ENCODE assay signal across 29 mouse cellular contexts in the genomic region with DNA sequence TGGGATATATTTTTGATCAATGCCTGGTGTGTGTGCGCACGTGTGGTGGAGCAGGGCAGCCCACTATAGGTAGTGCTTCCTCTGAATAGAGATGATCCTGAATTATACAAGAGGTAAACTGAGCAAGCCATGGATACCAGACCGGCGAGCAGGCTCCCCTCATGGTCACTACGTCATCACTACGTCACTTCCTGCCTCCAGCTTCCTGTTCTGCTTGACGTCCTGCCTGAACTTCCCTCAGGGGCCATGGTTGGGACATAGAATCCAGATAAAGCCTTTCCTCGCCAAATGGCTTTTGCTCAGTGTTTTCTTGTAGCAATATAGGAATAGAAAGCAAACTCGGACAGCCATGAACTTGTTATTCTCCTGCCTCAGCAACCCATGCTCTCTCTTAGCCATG. TPM values are rescaled to one million over a fixed set of nuclear protein-coding genes. Genes with fewer than 3 reads are reported as not detected.
DNase-seq lines count a peak whose midpoint lies in the region; ATAC-seq and TF ChIP-seq lines count a peak whose summit lies in the region.
"Had no signal": no experiment of that assay in that cellular context is flagged by ENCODE, and none has a peak within 500 bp of the region (broad histone marks: within the 10 kb centered on the region; RNA-seq: fewer than 3 reads in every experiment).

No protein-coding gene starts in this region.

- H3K27ac ChIP-seq in liver, embryonic 11.5 days (ENCODE audit: low read depth, low read length), result no peak overlapping the region
- H3K27ac ChIP-seq in liver, postnatal 0 days (ENCODE audit: low read depth), result no peak overlapping the region
- no peak overlapping the region for H3K27ac ChIP-seq in heart, embryonic 12.5 days (ENCODE audit: poor library complexity, severe bottlenecking)
- H3K27ac ChIP-seq: heart, embryonic 10.5 days; hindbrain, embryonic 13.5 days; kidney, embryonic 15.5 days; limb, embryonic 13.5 days; liver, embryonic 12.5 days; macrophage; midbrain, embryonic 12.5 days; neural tube, embryonic 15.5 days; stomach, postnatal 0 days had no signal

- no peak for TF ChIP-seq EP300 in liver, postnatal 0 days (IDR thresholded peaks at IDR 0.05; ENCODE audit: low read depth)

- peaks cover 22% of the 10 kb centered on the region for H3K4me1 ChIP-seq in liver, embryonic 11.5 days (replicated peaks; ENCODE audit: control insufficient read depth, insufficient read depth, low read length)
- peaks cover 3% of the 10 kb centered on the region; the same call in 1 of the 2 replicates for H3K4me1 ChIP-seq in liver, postnatal 0 days (ENCODE audit: insufficient read depth)
- peaks cover 7% of the 10 kb centered on the region; the same call in 1 of the 2 replicates for H3K4me1 ChIP-seq in heart, embryonic 12.5 days (replicated peaks)
- H3K4me1 ChIP-seq: kidney, embryonic 15.5 days; limb, embryonic 13.5 days; midbrain, embryonic 12.5 days had no signal

- no peak for ATAC-seq in liver, embryonic 11.5 days (replicated peaks; ENCODE audit: low FRiP score)
- ATAC-seq in liver, postnatal 0 days, result no peak
- ATAC-seq in inflammation-experienced regulatory T-cells, adult 6 months, result peak; percentile 15
- ATAC-seq in heart, embryonic 12.5 days (ENCODE audit: insufficient number of reproducible peaks, low FRiP score), result no peak
- ATAC-seq: forebrain, embryonic 16.5 days; liver, embryonic 12.5 days; lung, postnatal 0 days had no signal

- WGBS in liver, embryonic 11.5 days, result 74% methylated on average over 9 of the region's 9 CpGs
- WGBS in liver, postnatal 0 days (ENCODE audit: insufficient replicate concordance), result 52% methylated on average over 9 of the region's 9 CpGs
- WGBS in heart, embryonic 12.5 days, result 75% methylated on average over 9 of the region's 9 CpGs

- H3K9ac ChIP-seq in liver, embryonic 11.5 days (ENCODE audit: low read depth, low read length), result no peak overlapping the region
- no peak overlapping the region for H3K9ac ChIP-seq in liver, postnatal 0 days (replicated peaks)
- H3K9ac ChIP-seq in heart, embryonic 12.5 days, result no peak overlapping the region
- H3K9ac ChIP-seq: hindbrain, embryonic 13.5 days; kidney, embryonic 15.5 days; limb, embryonic 13.5 days; liver, embryonic 12.5 days; midbrain, embryonic 12.5 days; neural tube, embryonic 15.5 days had no signal

- peak; percentile 25 for DNase-seq in liver, embryonic 11.5 days (ENCODE audit: low spot score)
- DNase-seq in liver, postnatal 0 days, result no peak
- peak; percentile 74 for DNase-seq in CD4-positive, CD25-positive, alpha-beta regulatory T cell, adult 2 months (ENCODE audit: low read depth, low spot score)
- DNase-seq in naive thymus-derived CD4-positive, alpha-beta T cell, adult 2 months (ENCODE audit: low read depth), result peak; percentile 69
- DNase-seq in lung, postnatal 10 days, result no peak
- DNase-seq: adrenal gland, adult 2 months; adrenal gland, postnatal 36 days; cerebellum, adult 18-20 months; cerebellum, postnatal 10 days; heart, postnatal 36 days; kidney, adult 18-20 months; kidney, postnatal 25 days; lung, adult 18-20 months; retina, postnatal 1 day; right cerebral cortex, postnatal 25 days had no signal

- no peaks in the 10 kb centered on the region for H3K36me3 ChIP-seq in liver, embryonic 11.5 days (ENCODE audit: control insufficient read depth, insufficient read depth, low read length)
- no peaks in the 10 kb centered on the region for H3K36me3 ChIP-seq in liver, postnatal 0 days (replicated peaks; ENCODE audit: insufficient read depth, low read length)
- no peaks in the 10 kb centered on the region for H3K36me3 ChIP-seq in heart, embryonic 12.5 days
- H3K36me3 ChIP-seq: heart, embryonic 10.5 days; hindbrain, embryonic 13.5 days; kidney, embryonic 15.5 days; limb, embryonic 13.5 days; liver, embryonic 12.5 days; midbrain, embryonic 12.5 days; neural tube, embryonic 15.5 days had no signal

- TF ChIP-seq CTCF in liver, postnatal 0 days (IDR thresholded peaks at IDR 0.05; ENCODE audit: low read depth), result no peak

- no peaks in the 10 kb centered on the region for H3K27me3 ChIP-seq in liver, embryonic 11.5 days (replicated peaks; ENCODE audit: control insufficient read depth, insufficient read depth, low read length)
- no peaks in the 10 kb centered on the region for H3K27me3 ChIP-seq in liver, postnatal 0 days (ENCODE audit: insufficient read depth, low read length)
- H3K27me3 ChIP-seq in heart, embryonic 12.5 days (replicated peaks), result no peaks in the 10 kb centered on the region
- H3K27me3 ChIP-seq: hindbrain, embryonic 13.5 days; kidney, embryonic 15.5 days; limb, embryonic 13.5 days; liver, embryonic 12.5 days; midbrain, embryonic 12.5 days; neural tube, embryonic 15.5 days had no signal

- H3K9me3 ChIP-seq in liver, embryonic 11.5 days (ENCODE audit: control insufficient read depth, low read length), result no peaks in the 10 kb centered on the region
- no peaks in the 10 kb centered on the region for H3K9me3 ChIP-seq in liver, postnatal 0 days (ENCODE audit: low read length)
- H3K9me3 ChIP-seq in heart, embryonic 12.5 days (replicated peaks), result peaks cover 4% of the 10 kb centered on the region; the same call in 1 of the 2 replicates
- H3K9me3 ChIP-seq: heart, embryonic 10.5 days; hindbrain, embryonic 13.5 days; kidney, embryonic 15.5 days; limb, embryonic 13.5 days; liver, embryonic 12.5 days; midbrain, embryonic 12.5 days; neural tube, embryonic 15.5 days had no signal

- no peak overlapping the region for H3K4me2 ChIP-seq in liver, embryonic 11.5 days
- no peak overlapping the region for H3K4me2 ChIP-seq in liver, postnatal 0 days (ENCODE audit: low read depth, low read length)
- H3K4me2 ChIP-seq in heart, embryonic 12.5 days, result no peak overlapping the region
- H3K4me2 ChIP-seq: hindbrain, embryonic 13.5 days; kidney, embryonic 15.5 days; limb, embryonic 13.5 days; liver, embryonic 12.5 days; midbrain, embryonic 12.5 days; neural tube, embryonic 15.5 days had no signal

- H3K4me3 ChIP-seq in liver, embryonic 11.5 days (ENCODE audit: low read depth, low read length), result no peak overlapping the region
- H3K4me3 ChIP-seq in liver, postnatal 0 days (ENCODE audit: low read depth, low read length), result no peak overlapping the region
- no peak overlapping the region for H3K4me3 ChIP-seq in heart, embryonic 12.5 days
- H3K4me3 ChIP-seq: erythroblast, embryonic 14.5 days; heart, embryonic 10.5 days; hindbrain, embryonic 13.5 days; kidney, embryonic 15.5 days; limb, embryonic 13.5 days; liver, embryonic 12.5 days; midbrain, embryonic 12.5 days; neural tube, embryonic 15.5 days had no signal

RNA-seq across cellular contexts. Expression of gene Prkcq, which starts 33.1 kb away (rescaled TPM):
- 11.9 and 13.0 TPM in 2 replicates for polyA plus RNA-seq in liver, embryonic 11.5 days (2014; fragmentation: Nextera tagmentation; extraction: Ambion mirVana)
- polyA plus RNA-seq in liver, postnatal 0 days (2015; fragmentation: Nextera tagmentation; extraction: Ambion mirVana), result 2.5 and 3.1 TPM in 2 replicates
- polyA plus RNA-seq in inflammation-experienced regulatory T-cells, adult 6 months (2017; shearing (Covaris generic)), result 100 to 1,000 TPM in 1 of 3 experiments, 10 to 100 TPM in 2; 86.5 to 144 (median 99.9) TPM
- 1.1 and 1.5 TPM in 2 replicates for polyA plus RNA-seq in heart, embryonic 12.5 days (2016; fragmentation: Nextera tagmentation; extraction: Ambion mirVana)
- polyA plus RNA-seq: erythroblast, embryonic 14.5 days had no signal

Comparison
In these comparisons a context has a peak if more than half of its experiments do, and no peak if none do; other contexts are left out.
1. DNase-seq: peak in liver, embryonic 11.5 days (single experiment), CD4-positive, CD25-positive, alpha-beta regulatory T cell, adult 2 months (single experiment) and naive thymus-derived CD4-positive, alpha-beta T cell, adult 2 months (single experiment); none in liver, postnatal 0 days (single experiment) and lung, postnatal 10 days (single experiment).